ENCODE assay signal across 22 mouse cellular contexts in genomic region chr12:98375214-98375910, GRCm38 (mm10).
A peak's percentile ranks its signal among the peaks of the same experiment; 100 is the strongest.
DNase-seq lines count a peak whose midpoint lies in the region; ATAC-seq and TF ChIP-seq lines count a peak whose summit lies in the region.
"Had no signal": no experiment of that assay in that cellular context is flagged by ENCODE, and none has a peak within 500 bp of the region (broad histone marks: within the 10 kb centered on the region; RNA-seq: fewer than 3 reads in every experiment).

No protein-coding gene starts in this region.

- no peak overlapping the region for H3K4me3 ChIP-seq in lung, adult 2 months (replicated peaks; ENCODE audit: extremely low read depth, low read depth, low read length)
- H3K4me3 ChIP-seq in liver, postnatal 0 days (ENCODE audit: low read depth, low read length), result no peak overlapping the region
- no peak overlapping the region for H3K4me3 ChIP-seq in intestine, embryonic 15.5 days (replicated peaks)
- H3K4me3 ChIP-seq: embryonic facial prominence, embryonic 15.5 days; gastrocnemius, adult 2 months; heart, embryonic 10.5 days; hindbrain, embryonic 13.5 days; limb, embryonic 10.5 days; liver, embryonic 13.5 days; midbrain, embryonic 12.5 days had no signal

- no peak for TF ChIP-seq EP300 in liver, postnatal 0 days (IDR thresholded peaks at IDR 0.05; ENCODE audit: low read depth)

- H3K36me3 ChIP-seq in liver, postnatal 0 days (replicated peaks; ENCODE audit: insufficient read depth, low read length), result no peaks in the 10 kb centered on the region
- no peaks in the 10 kb centered on the region for H3K36me3 ChIP-seq in intestine, embryonic 15.5 days
- H3K36me3 ChIP-seq: embryonic facial prominence, embryonic 15.5 days; heart, embryonic 10.5 days; hindbrain, embryonic 13.5 days; limb, embryonic 10.5 days; liver, embryonic 13.5 days; midbrain, embryonic 12.5 days had no signal

- H3K9ac ChIP-seq in liver, postnatal 0 days (replicated peaks), result no peak overlapping the region
- no peak overlapping the region for H3K9ac ChIP-seq in intestine, embryonic 15.5 days
- H3K9ac ChIP-seq: embryonic facial prominence, embryonic 15.5 days; hindbrain, embryonic 13.5 days; liver, embryonic 13.5 days; midbrain, embryonic 12.5 days had no signal

- H3K27ac ChIP-seq in liver, postnatal 0 days (ENCODE audit: low read depth), result no peak overlapping the region; the same call in 1 of the 2 replicates
- H3K27ac ChIP-seq in intestine, embryonic 15.5 days, result no peak overlapping the region
- H3K27ac ChIP-seq: embryonic facial prominence, embryonic 15.5 days; gastrocnemius, adult 2 months; heart, embryonic 10.5 days; hindbrain, embryonic 13.5 days; limb, embryonic 10.5 days; liver, embryonic 13.5 days; midbrain, embryonic 12.5 days had no signal

- H3K9me3 ChIP-seq in liver, postnatal 0 days (ENCODE audit: low read length), result no peaks in the 10 kb centered on the region
- no peaks in the 10 kb centered on the region for H3K9me3 ChIP-seq in intestine, embryonic 15.5 days
- H3K9me3 ChIP-seq: embryonic facial prominence, embryonic 15.5 days; heart, embryonic 10.5 days; hindbrain, embryonic 13.5 days; limb, embryonic 10.5 days; liver, embryonic 13.5 days; midbrain, embryonic 12.5 days had no signal

- 73% methylated on average over 7 of the region's 7 CpGs for WGBS in lung, adult 2 months
- 59% methylated on average over 7 of the region's 7 CpGs for WGBS in liver, postnatal 0 days (ENCODE audit: insufficient replicate concordance)
- WGBS in intestine, embryonic 15.5 days, result 83% methylated on average over 7 of the region's 7 CpGs

- peak; percentile 89 for ATAC-seq in liver, postnatal 0 days
- ATAC-seq in monocyte, adult 5-6 weeks (replicated peaks; ENCODE audit: insufficient number of reproducible peaks, low FRiP score, low TSS enrichment, poor library complexity, severe bottlenecking), result peak; percentile 90
- no peak for ATAC-seq in intestine, embryonic 15.5 days
- ATAC-seq: forebrain, embryonic 14.5 days had no signal

- no peaks in the 10 kb centered on the region for H3K27me3 ChIP-seq in liver, postnatal 0 days (ENCODE audit: insufficient read depth, low read length)
- H3K27me3 ChIP-seq in intestine, embryonic 15.5 days (replicated peaks), result no peaks in the 10 kb centered on the region
- H3K27me3 ChIP-seq: embryonic facial prominence, embryonic 15.5 days; hindbrain, embryonic 13.5 days; liver, embryonic 13.5 days; midbrain, embryonic 12.5 days had no signal

- DNase-seq in lung, adult 18-20 months, result peak; percentile 12 to 13
- DNase-seq in lung, adult 2 months, result no peak
- peak; percentile 6 for DNase-seq in c-Kit-positive CD71-negative TER-119-negative erythroid progenitor cells, embryonic 14.5 days (ENCODE audit: low read depth)
- peak; percentile 28 for DNase-seq in liver, postnatal 0 days
- DNase-seq in adrenal gland, adult 18-20 months (ENCODE audit: low spot score in 2 of 2), result no peak
- DNase-seq: adrenal gland, adult 8-10 months; cerebellum, adult 8-10 months; gastrocnemius, adult 2 months; kidney, adult 18-20 months; kidney, postnatal 14 days; liver, embryonic 13.5 days; right cerebral cortex, postnatal 4 days; thymus, adult 18-20 months; thymus, postnatal 36 days had no signal

- H3K4me2 ChIP-seq in liver, postnatal 0 days (ENCODE audit: low read depth, low read length), result no peak overlapping the region
- H3K4me2 ChIP-seq in intestine, embryonic 15.5 days (replicated peaks), result no peak overlapping the region
- H3K4me2 ChIP-seq: embryonic facial prominence, embryonic 15.5 days; hindbrain, embryonic 13.5 days; liver, embryonic 13.5 days; midbrain, embryonic 12.5 days had no signal

- TF ChIP-seq POLR2A in lung, adult 2 months (IDR thresholded peaks at IDR 0.05; ENCODE audit: borderline replicate concordance, extremely low read depth, low read depth, low read length), result no peak

- TF ChIP-seq CTCF in lung, adult 2 months (IDR thresholded peaks at IDR 0.05; ENCODE audit: insufficient read depth, low read length), result no peak
- TF ChIP-seq CTCF in liver, postnatal 0 days (IDR thresholded peaks at IDR 0.05; ENCODE audit: low read depth), result no peak

- H3K4me1 ChIP-seq in lung, adult 2 months (ENCODE audit: control insufficient read depth, insufficient read depth, low read length), result no peaks in the 10 kb centered on the region
- no peaks in the 10 kb centered on the region for H3K4me1 ChIP-seq in liver, postnatal 0 days (ENCODE audit: insufficient read depth)
- no peaks in the 10 kb centered on the region for H3K4me1 ChIP-seq in intestine, embryonic 15.5 days (replicated peaks)
- H3K4me1 ChIP-seq: embryonic facial prominence, embryonic 15.5 days; hindbrain, embryonic 13.5 days; liver, embryonic 13.5 days had no signal

Comparison
In these comparisons a context has a peak if more than half of its experiments do, and no peak if none do; other contexts are left out.
1. DNase-seq: peak in lung, adult 18-20 months (2 of 2), c-Kit-positive CD71-negative TER-119-negative erythroid progenitor cells, embryonic 14.5 days (single experiment) and liver, postnatal 0 days (single experiment); none in lung, adult 2 months (single experiment) and adrenal gland, adult 18-20 months (0 of 2).